Mouse (Mus musculus): ENCODE measurements around the gene Emc9. TPM values are rescaled to one million over a fixed set of nuclear protein-coding genes. Genes with fewer than 3 reads are reported as not detected.

The Emc9 gene
- 10 to 100 TPM; 38.2 to 40.5 TPM for total RNA-seq (2021)
- long read RNA-seq, experiment 1, transcript Emc9-201 (5 exons, 855 nt): major isoform, 26 of 29 reads
- long read RNA-seq, experiment 1, partial matches to known transcripts: 0 of 29 reads
- long read RNA-seq, experiment 1, other reads (novel, unspliced or antisense): 2 of 29 reads
- long read RNA-seq, experiment 2, transcript Emc9-201 (5 exons, 855 nt): major isoform, 25 of 28 reads
- long read RNA-seq, experiment 2, partial matches to known transcripts: 1 of 28 reads
- long read RNA-seq, experiment 2, other reads (novel, unspliced or antisense): 1 of 28 reads

DNA sequence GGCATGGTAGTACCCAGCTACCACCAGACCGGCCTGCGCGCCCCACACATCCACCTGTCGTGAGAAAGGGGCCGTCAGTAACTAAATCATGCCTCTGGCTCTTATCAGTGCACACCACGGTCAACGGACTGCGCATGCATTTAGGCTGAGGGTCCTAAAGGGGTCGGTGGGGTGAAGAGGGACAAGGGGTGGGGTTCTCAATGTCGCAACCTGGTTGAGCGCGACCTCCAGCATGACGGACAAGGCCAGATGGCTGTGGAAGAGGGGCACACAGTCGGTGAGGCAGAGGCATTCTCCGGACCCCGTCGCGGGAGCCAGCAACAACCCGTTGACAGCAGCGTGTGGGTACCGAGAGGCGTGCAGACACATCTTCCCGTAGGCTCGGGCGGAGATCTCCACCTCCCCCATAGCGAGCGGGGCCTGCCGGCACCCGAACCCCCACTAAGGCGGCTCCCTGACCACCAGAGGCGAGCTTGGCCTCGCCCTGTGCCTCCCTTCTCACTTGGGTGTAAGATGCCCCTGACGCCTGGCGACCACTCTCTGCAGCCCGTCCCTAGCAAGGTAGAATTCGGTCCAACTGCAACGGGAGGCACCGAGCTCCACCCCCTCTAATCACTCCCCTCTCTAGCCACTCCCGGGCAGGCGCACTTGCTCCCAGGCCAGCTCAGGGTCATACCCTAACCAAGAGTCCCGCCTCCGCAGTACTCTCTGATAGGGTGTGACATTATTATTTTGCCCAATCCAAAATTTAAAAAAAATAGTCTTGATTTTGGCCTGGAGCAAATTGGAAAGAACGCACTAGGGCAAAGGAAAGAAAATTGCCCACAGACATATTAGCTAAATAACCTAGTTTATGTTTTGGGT, at the start of gene Emc9:
Gene Emc9, minus strand, starts transcription at position 601 of the 864 bp plus-strand sequence.
- peak; percentile 87 for DNase-seq (ENCODE audit: low spot score)

DNA sequence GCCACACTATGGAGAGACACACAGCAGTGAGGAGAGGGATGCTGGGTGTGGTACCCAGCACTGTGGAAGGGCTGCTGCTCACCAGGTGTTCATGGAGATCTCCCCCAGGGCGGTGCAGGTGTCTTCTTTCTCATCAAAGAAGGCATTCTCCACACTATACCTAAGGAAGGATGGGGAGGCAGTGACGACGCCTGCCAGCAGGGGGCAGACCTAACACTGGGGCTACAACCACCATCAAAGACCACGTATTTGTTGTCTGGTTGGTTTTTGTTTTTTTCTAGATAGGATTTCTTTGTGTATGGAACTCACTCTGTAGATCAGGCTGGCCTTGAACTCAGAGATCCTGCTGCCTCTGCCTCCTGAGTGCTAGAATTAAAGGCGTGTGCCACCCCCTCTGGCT, 44.2 kb upstream of the Emc9 start:
- peak; percentile 47 for DNase-seq (ENCODE audit: low spot score)

DNA sequence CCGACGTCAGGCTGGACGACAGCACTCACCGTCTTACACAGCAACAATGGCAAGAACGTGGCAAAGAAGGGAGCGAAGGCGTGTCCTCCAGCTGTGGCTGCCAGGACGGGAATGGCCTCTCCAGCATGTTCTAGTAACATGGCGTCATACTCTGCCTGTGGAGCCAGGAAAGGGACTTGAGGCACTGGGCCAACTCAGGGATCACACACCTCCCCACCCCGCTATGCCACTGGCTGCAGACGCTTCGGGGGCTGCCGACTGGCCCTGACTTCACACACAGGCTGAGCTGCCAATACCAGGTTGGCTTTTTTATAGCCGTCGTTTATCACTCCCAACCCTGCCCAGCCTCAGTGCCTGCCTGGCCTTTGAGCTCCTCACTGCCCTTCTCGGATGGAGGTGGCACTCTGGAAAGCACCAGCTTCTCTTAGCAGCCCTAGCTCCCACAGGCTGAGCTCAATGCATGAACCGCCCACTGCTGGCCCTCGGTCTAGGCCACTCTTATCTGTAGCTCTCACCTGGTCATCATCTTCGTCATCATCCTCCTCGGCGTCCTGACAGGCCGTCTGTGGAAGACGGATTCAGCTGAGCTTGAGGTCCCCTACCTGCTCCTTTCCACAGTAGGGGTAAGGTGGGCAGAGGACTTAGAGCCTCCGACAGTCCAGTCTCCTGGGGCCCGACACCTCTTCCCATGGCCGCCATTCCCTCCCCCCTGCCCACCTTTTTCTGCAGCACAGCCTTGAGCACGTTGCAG, 43.1 kb upstream of the Emc9 start:
- DNase-seq (ENCODE audit: low spot score): no peak

DNA sequence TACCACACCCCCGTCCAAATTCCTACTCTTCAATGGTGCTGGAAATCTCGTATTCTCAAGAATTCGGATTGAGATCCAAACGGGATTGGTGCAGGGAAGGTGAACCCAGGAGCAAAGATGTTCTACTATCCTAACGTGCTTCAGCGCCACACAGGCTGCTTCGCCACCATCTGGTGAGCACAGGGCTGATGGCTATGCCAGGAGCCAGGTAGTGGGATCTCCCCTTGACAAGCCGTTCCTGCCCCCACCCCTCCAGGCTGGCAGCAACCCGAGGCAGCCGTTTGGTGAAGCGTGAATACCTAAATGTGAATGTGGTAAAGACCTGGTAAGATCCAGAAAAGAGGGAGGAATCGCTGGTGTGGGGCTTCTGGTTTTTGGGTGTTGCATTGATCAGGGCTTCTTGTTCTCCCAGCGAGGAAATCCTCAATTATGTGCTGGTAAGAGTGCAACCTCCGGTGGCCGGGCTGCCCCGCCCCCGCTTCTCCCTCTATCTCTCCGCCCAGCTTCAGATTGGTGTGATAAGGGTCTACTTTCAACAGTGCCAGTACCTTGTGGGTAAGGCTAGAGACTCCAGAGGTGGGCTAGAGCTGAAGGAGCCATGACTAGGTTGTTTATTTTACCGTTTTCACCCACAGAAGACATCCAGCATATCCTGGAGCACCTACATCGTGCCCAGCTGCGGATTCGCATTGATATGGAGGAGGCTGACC, 33.5 kb upstream of the Emc9 start:
- DNase-seq (ENCODE audit: low spot score): no peak

DNA sequence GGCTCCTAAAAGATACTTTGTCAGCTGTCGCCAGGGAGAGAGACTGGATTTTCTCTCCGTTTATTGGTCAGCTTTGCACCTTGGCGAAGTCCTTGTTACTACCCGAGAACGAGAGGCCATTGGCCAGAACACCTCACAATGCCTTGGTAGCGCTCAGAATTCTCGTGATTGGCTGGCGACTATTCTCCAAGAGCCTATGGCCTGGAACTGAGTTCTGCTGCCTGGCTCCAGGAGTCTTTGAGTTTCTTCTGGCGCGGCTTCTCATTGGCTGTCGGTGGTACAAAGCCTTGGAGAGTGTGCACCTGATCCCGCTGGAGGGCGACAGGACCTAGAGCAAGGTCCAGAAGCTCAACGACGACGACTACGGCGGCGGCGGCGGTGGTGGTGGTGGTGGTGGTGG, 32.7 kb upstream of the Emc9 start, which contains the start of gene Rec8:
Gene Rec8, plus strand, starts transcription at position 216 of the 400 bp plus-strand sequence.
- DNase-seq (ENCODE audit: low spot score): no peak

DNA sequence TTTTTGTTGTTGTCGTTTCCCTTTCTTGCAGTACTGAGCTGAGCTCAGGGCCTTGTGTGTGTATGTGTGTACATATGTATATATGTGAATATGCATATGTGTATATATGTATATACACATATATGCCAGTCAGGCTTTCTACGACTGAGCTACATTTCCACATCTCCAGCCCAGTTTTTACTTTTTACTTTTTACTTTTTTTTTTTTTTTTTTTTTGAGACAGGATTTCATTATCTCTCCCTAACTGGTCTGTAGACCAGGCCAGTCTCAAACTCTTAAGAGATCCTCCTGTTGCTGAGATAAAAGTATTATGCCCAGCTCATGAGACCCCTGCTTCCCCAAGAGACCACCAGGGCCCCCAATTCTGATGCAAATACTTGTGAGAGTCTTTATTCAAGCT, 31.7 kb upstream of the Emc9 start:
- DNase-seq (ENCODE audit: low spot score): no peak

DNA sequence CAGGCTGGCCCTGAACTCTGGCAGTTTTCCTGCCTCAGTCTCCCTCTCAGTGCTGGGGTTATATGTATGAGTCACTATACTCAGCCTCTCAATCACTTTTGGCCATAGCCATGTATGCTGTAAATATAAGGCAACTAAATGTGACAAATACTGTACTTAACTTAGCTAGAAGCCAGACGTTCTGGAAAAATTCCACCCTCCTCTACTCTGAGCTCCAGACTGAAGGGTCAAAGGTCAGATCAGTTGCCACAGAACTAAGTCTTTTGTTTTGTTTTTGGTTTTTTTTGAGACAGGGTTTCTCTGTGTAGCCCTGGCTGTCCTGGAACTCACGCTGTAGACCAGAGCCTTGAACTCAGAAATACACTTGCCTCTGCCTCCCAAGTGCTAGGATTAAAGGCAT, 30.8 kb upstream of the Emc9 start:
- no peak for DNase-seq (ENCODE audit: low spot score)

DNA sequence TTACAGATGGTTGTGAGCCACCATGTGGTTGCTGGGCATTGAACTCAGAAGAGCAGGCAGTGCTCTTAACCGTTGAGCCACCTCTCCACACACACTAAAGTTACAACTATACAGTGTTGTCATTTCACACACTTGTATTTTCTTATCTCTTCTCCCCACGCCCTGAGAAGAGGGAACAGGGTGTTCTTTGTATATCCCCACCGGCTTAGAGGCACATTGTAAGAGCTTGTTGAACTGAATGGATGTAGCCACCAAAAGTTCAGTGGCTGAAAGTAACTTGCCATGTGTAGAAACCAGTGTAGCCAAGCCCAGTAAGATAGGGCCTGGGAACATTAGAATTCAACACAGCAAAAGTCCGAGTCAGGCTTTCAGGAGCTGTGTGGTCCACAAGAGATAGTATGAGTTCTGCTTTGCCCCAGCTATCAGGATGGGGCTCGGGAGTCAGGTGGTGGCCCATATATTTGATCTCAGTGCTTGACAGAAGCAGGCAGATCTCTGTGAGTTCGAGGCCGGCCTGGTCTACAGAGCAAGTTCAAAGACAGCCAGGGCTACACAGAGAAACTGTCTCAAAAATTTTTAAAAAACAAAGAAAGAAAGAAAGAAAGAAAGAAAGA, 29.6 kb upstream of the Emc9 start:
- no peak for DNase-seq (ENCODE audit: low spot score)

DNA sequence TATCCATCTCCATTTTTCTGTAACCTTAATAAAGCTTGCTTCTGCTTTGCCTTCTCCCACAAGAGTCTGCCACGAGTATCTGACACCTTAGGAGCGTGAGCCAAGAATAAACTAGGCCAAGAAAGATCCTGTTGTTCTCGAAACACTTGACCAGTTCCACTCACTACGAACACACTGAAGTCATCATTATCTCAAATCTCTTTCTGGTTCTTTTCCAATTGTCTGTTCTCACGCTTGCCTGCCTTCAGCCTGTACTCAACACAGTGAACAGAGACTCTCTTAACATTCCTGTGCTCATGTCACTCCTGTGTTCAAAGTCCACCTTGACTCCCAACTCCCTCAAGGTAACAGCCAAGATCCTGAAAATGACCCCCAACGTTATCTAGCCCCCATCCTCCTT, 28.2 kb upstream of the Emc9 start:
- DNase-seq (ENCODE audit: low spot score): no peak

DNA sequence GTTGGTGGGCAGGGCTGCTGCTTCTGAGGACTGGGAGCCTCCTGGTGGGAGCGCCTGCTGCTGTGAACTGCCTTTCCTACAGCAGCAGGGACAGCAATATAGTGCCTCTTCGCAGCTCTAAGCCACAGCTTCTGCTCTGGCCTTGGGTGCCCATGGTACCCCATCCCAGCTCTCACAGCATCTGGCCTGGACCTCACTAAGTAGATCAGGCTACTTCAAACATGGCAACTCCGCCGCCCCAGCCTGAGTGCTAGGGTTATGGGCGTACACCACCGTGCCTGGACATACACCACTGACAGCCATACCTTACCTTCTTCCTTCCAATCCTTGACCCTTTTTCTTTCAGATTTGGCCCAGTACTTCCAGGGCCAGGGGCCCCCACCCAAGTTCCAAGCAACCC, 23.2 kb upstream of the Emc9 start:
- DNase-seq (ENCODE audit: low spot score): no peak

DNA sequence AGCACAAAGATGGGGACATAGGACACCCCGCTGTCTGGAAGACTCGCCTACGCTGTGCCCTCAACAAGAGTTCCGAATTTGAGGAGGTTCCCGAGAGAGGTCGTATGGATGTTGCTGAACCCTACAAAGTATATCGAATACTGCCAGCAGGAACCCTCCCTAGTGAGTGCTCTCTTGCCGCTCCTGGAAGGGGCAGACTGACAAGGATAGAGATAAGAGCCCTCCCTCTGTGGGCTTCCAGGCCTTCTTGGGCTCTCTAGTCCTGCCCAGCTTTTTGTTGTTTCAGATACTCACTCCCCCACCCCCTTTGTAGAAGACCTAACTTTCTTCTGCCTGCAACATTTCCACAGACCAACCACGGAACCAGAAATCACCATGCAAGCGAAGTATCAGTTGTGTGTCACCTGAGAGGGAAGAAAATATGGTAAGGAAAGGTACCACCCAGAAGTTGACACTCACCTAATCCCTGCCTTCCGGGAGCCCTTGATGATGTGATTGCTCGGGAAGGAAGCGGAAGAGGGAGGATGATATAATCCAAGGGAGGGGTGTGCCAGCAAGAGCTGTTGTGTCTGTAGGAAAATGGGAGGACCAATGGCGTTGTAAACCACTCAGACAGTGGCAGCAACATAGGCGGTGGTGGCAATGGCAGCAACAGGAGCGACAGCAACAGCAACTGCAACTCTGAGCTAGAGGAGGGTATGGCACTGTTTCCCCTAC, 20.8 kb upstream of the Emc9 start:
- no peak for DNase-seq (ENCODE audit: low spot score)

DNA sequence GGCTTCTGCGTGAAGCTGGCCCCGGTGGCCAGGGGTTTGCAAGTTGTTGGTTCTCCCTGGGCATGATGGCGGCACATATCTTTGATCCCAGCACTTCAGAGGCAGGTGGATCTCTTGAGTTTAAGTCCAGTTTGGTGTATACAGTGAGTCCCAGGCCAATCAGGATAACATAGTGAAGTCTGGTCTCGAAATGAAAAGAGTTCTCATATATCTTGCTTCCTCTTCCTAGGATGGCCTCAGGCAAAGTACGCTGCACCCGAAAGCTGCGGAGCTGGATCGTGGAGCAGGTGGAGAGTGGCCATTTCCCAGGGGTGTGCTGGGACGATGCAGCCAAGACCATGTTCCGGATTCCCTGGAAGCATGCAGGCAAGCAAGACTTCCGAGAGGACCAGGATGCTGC, 19.7 kb upstream of the Emc9 start:
- DNase-seq (ENCODE audit: low spot score): no peak

DNA sequence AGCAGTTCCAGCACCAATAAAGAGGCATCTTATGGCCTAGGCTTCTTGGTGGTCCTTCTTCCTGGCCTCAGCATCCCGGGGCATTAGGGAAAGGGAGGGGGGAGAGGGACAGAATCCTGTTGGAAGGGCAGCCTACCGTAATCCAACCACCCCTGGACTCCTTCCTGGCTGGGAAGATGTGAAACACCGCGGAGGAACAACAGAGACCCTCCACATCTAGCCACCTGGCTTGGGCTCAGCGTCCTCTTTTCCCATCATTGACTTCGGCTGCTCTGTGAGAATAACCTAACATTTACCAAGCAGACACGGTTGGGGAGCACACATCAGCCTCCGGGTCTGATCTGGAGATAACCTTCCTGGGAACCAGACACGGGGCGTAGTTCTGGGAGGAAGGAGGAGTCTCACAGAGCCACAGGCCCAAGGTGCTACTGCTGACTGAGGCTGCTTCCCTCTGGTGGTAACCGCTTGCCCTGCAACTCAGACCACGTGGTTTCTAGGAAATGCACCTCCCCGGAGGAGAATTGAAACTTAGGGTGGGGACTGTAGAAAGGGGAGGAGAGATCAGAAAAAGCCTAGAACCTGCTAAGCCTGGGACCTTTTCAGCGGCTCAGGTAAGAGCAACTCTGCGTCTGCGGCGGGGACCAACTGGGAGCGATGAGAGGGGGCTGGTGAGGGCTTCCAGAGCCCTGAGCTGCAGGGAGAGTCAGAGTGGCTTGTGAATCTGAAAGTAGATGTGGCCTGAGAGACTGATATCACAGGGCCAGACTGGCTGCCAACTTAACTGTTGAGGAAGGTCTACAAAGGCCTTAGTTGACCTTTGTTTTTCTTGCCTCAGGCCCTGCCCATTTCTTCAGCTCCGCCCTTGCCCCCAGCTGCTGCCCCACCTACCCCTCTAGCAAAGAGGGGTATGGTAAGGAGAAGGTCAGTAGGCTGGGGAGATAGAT, 18.8 kb upstream of the Emc9 start:
- DNase-seq (ENCODE audit: low spot score): peak; percentile 93

DNA sequence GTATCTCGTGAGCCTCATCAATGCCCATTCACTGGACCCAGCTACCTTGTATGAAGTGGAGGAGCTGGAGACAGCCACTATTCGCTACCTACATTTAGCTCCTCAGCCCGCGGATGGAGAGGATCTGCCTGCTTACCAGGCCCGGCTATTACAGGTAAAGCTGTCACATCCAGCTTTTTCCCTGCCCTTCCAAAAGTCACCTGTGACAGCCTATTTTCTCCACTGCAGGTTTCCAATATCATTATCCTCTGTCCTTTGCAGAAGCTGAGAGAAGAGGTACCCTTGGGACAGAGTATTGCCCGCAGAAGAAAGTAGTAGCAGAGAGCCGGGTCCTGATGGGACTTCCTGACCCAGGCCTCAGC, 18.1 kb upstream of the Emc9 start, which contains the start of gene Irf9:
Gene Irf9, plus strand, starts transcription at position 301 of the 362 bp plus-strand sequence.
- DNase-seq (ENCODE audit: low spot score): no peak

DNA sequence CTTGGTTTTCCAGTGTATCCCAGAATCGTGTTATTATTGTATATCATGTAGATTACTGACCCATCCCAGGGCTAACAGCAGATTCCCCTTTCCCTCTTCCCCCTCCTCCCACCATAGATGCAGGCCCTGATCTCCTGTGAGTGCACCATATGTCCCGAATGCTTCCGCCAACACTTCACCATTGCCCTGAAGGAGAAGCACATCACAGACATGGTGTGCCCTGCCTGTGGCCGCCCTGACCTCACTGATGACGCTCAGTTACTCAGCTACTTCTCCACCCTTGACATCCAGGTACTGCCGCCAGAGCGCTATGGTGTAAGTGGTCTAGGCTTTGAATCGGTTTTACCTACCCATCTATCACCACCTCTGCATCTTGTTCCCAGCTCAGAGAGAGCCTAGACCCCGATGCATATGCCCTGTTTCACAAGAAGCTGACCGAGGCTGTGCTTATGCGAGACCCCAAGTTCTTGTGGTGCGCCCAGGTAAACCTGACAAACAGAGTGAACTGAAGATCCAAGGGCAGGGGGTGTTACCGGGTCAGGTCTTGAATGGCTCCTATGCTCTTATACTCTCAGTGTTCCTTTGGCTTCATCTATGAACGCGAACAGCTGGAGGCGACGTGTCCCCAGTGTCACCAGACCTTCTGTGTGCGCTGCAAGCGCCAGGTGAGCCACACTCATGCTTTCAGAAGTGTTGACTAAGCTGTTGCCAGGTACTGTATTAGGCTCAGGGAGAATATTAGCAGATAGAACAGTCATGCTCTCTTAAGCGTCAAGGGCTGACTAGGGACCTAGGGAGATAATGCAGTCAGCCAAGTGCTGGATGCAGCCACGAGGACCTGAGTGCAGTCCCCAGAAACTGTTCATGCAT, 13.7 kb upstream of the Emc9 start:
- no peak for DNase-seq (ENCODE audit: low spot score)

DNA sequence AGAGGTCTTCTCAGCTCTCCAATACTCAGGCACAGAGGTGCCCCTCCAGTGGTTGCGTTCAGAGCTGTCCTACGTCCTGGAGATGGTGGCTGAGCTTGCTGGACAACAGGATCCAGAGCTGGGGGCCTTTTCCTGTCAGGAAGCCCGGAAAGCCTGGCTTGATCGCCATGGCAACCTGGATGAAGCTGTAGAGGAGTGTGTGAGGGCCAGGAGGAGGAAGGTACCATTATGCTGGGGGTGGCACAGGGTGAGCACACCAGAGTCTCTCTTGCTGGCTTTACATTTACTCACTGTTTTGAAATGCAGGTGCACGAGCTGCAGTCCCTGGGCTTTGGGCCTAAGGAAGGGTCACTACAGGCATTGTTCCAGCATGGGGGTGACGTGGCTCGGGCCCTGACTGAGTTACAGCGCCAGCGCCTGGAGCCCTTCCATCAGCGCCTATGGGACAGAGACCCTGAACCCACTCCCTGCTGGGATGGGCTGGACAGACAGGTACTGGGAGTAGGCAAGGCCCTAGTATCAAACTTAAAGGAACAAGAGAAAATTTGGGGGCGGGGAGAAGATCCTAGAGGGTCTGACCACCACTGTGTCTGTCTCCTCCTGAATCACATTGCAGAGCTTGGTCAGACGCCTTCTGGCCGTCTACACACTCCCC, 11.1 kb upstream of the Emc9 start:
- no peak for DNase-seq (ENCODE audit: low spot score)

DNA sequence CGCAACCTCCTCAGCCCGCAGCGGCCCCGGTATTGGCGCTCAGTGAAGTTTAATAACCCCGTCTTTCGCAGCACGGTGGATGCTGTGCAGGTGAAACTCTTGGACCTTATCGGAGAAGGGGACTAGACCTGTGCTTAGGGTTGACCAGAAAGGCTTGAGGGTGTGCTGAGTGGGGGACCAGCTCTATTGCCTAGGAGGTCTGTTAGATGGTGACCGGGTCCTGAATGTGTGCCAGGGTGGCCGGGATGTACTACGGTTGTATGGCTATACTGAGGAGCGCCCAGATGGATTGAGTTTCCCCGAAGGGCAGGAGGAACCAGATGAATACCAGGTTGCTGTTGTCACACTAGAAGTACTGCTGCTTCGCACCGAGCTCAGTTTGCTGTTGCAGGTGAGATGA, 7.1 kb upstream of the Emc9 start:
- no peak for DNase-seq (ENCODE audit: low spot score)
